Mouse (Mus musculus): ENCODE measurements at regions not wholly inside any gene's neighbourhood (a gene's known extent, or its start where the extent isn't known, plus 50 kb on each side); places are given as distances from the start of the nearest gene placed in this dataset.
"Not testable (repeated sequence)": the region's sequence is repeated elsewhere in the genome, so short reads cannot be mapped to it uniquely, and the experiment has no call there.

- DNase-seq; intact Hi-C loops (cut with DNase I): not testable (repeated sequence)
Observed at GRCm38 (mm10) chr2:16811401-16812281, 455.5 kb downstream of the Plxdc2 start.

- DNase-seq: no peak
- intact Hi-C loops (cut with DNase I): no loop called here
Observed at GRCm38 (mm10) chr2:16820442-16820841, 464.3 kb downstream of the Plxdc2 start.

GRCm38 (mm10) chr2:16824681-16825230, 468.7 kb downstream of the Plxdc2 start:
- DNase-seq: no peak
- intact Hi-C loops (cut with DNase I): no loop called here

- intact Hi-C loops (cut with DNase I): no loop called here
- peak; percentile 18 to 38 for DNase-seq
Observed at GRCm38 (mm10) chr2:16827266-16827665, 471.2 kb downstream of the Plxdc2 start.

GRCm38 (mm10) chr2:16835960-16836359, 479.9 kb downstream of the Plxdc2 start:
- intact Hi-C loops (cut with DNase I): no loop called here
- DNase-seq: no peak

- intact Hi-C loops (cut with DNase I): no loop called here
- DNase-seq: no peak
Observed at GRCm38 (mm10) chr2:16838718-16839117, 482.6 kb downstream of the Plxdc2 start.

GRCm38 (mm10) chr2:16849916-16850315, 493.8 kb downstream of the Plxdc2 start:
- intact Hi-C loops (cut with DNase I): no loop called here
- peak; percentile 59 to 65 for DNase-seq

- intact Hi-C loops (cut with DNase I): no loop called here
- no peak for DNase-seq
Observed at GRCm38 (mm10) chr2:16860056-16860455, 504.0 kb downstream of the Plxdc2 start.

GRCm38 (mm10) chr2:16866163-16866852, 510.2 kb downstream of the Plxdc2 start:
- intact Hi-C loops (cut with DNase I): no loop called here
- DNase-seq: no peak

- DNase-seq; intact Hi-C loops (cut with DNase I): not testable (repeated sequence)
Observed at GRCm38 (mm10) chr2:16892381-16892780, 536.3 kb downstream of the Plxdc2 start.

GRCm38 (mm10) chr2:16909246-16910038, 553.3 kb downstream of the Plxdc2 start:
- intact Hi-C loops (cut with DNase I): no loop called here
- DNase-seq: no peak

- intact Hi-C loops (cut with DNase I): no loop called here
- no peak for DNase-seq
Observed at GRCm38 (mm10) chr2:16914633-16915032, 558.5 kb downstream of the Plxdc2 start.

- intact Hi-C loops (cut with DNase I): no loop called here
- no peak for DNase-seq
Observed at GRCm38 (mm10) chr2:16929974-16930373, 573.9 kb downstream of the Plxdc2 start.

GRCm38 (mm10) chr2:16959432-16959831, 603.3 kb downstream of the Plxdc2 start:
- intact Hi-C loops (cut with DNase I): no loop called here
- DNase-seq: no peak

- intact Hi-C loops (cut with DNase I): no loop called here
- DNase-seq: no peak
Observed at GRCm38 (mm10) chr2:16977380-16977779, 621.3 kb downstream of the Plxdc2 start.

GRCm38 (mm10) chr2:16982823-16983222, 626.7 kb downstream of the Plxdc2 start:
- intact Hi-C loops (cut with DNase I): no loop called here
- no peak for DNase-seq

GRCm38 (mm10) chr2:16983583-16984221, 627.6 kb downstream of the Plxdc2 start:
- intact Hi-C loops (cut with DNase I): no loop called here
- no peak for DNase-seq
